Mouse (Mus musculus) MEL (cell line): ENCODE data around the gene Cdh23. TPM values are rescaled to one million over a fixed set of nuclear protein-coding genes. Genes with fewer than 3 reads are reported as not detected.

Experiments
- DNase-seq: peaks from one replicate; pipeline ENCODE4 v3.0.0; 2011; ENCODE audit warnings: low read depth, low spot score
- H3K27ac ChIP-seq: 2 replicates; pipeline ENCODE4 v1.5.1; 2012; ENCODE audit warnings: low read depth, mild to moderate bottlenecking, control low read depth, low read length, moderate library complexity; ENCODE audit not compliant: control insufficient read depth
- H3K27me3 ChIP-seq, 2 experiments: fragments of 150-350 bp in 1 of 2; sonication (generic) in 1 of 2; 2 replicates each; pipeline ENCODE4 v1.6.1; 2012; ENCODE audit warnings: low read length in 2 of 2, mild to moderate bottlenecking in 2 of 2, improper control_type of control experiment in 1 of 2, moderate library complexity in 1 of 2; ENCODE audit not compliant: insufficient read depth in 2 of 2, control insufficient read depth in 1 of 2
- H3K36me3 ChIP-seq, 2 experiments: 2 replicates each; pipeline ENCODE4 v1.6.1; 2012 to 2014; ENCODE audit warnings: low read length in 2 of 2, improper control_type of control experiment in 1 of 2, inconsistent platforms in 1 of 2, mild to moderate bottlenecking in 1 of 2; ENCODE audit not compliant: insufficient read depth in 2 of 2, control insufficient read depth in 1 of 2
- H3K4me1 ChIP-seq, 2 experiments: fragments of 150-350 bp in 1 of 2; sonication (generic) in 1 of 2; 2 replicates each; pipeline ENCODE4 v1.6.1; 2012; ENCODE audit warnings: low read length in 2 of 2, improper control_type of control experiment in 1 of 2, mild to moderate bottlenecking in 1 of 2; ENCODE audit not compliant: insufficient read depth in 2 of 2, control insufficient read depth in 1 of 2
- H3K4me3 ChIP-seq, 2 experiments: fragments of 150-350 bp in 1 of 2; sonication (generic) in 1 of 2; 2 replicates each; pipeline ENCODE4 v1.5.1; 2012; ENCODE audit warnings: low read depth in 2 of 2, low read length in 2 of 2, mild to moderate bottlenecking in 2 of 2, moderate library complexity in 2 of 2, control low read depth in 1 of 2, improper control_type of control experiment in 1 of 2; ENCODE audit not compliant: control insufficient read depth in 1 of 2, insufficient read depth in 1 of 2
- H3K79me2 ChIP-seq: 2 replicates; pipeline ENCODE4 v1.6.1; 2012; ENCODE audit warnings: mild to moderate bottlenecking, low read length, moderate library complexity; ENCODE audit not compliant: control insufficient read depth, poor library complexity, insufficient read depth
- H3K9ac ChIP-seq: 2 replicates; pipeline ENCODE4 v1.6.1; 2012; ENCODE audit warnings: low read depth, mild to moderate bottlenecking, control low read depth, low read length, moderate library complexity; ENCODE audit not compliant: control insufficient read depth, poor library complexity, severe bottlenecking
- H3K9me3 ChIP-seq: fragments of 150-350 bp; sonication (generic); replicated peaks from 2 replicates; pipeline ENCODE4 v1.6.1; 2012; ENCODE audit warnings: mild to moderate bottlenecking, low read length, improper control_type of control experiment, moderate library complexity; ENCODE audit not compliant: insufficient read depth
- CHD2 ChIP-seq: IDR thresholded peaks from 2 replicates; pipeline ENCODE4 v1.6.1; 2011; ENCODE audit warnings: low read length, improper control_type of control experiment
- E2F4 ChIP-seq: IDR thresholded peaks from 2 replicates; pipeline ENCODE4 v1.6.1; 2011; ENCODE audit warnings: low read depth, low read length, improper control_type of control experiment, borderline replicate concordance
- EP300 ChIP-seq, 2 experiments: IDR thresholded peaks; 2 replicates each; pipeline ENCODE4 v1.6.1; 2011; ENCODE audit warnings: improper control_type of control experiment in 2 of 2, low read length in 2 of 2, low read depth in 1 of 2, mild to moderate bottlenecking in 1 of 2
- ETS1 ChIP-seq: IDR thresholded peaks from 2 replicates; pipeline ENCODE4 v1.6.1; 2012; ENCODE audit warnings: low read depth, mild to moderate bottlenecking, inconsistent platforms, low read length, improper control_type of control experiment, moderate library complexity
- GABPA ChIP-seq: IDR thresholded peaks from 2 replicates; pipeline ENCODE4 v1.6.1; 2012; ENCODE audit warnings: low read depth, mild to moderate bottlenecking, inconsistent platforms, low read length, improper control_type of control experiment, moderate library complexity
- GATA1 ChIP-seq: IDR thresholded peaks from 2 replicates; pipeline ENCODE4 v1.6.1; 2011; ENCODE audit warnings: low read depth, low read length, improper control_type of control experiment
- HCFC1 ChIP-seq: IDR thresholded peaks from 2 replicates; pipeline ENCODE4 v1.6.1; 2012; ENCODE audit warnings: low read depth, mild to moderate bottlenecking, inconsistent platforms, low read length, improper control_type of control experiment, moderate library complexity
- KAT2A ChIP-seq: conservative IDR thresholded peaks from 2 replicates; pipeline ENCODE4 v1.6.1; 2012; ENCODE audit warnings: low read depth, low read length, improper control_type of control experiment, inconsistent platforms
- MAX ChIP-seq: IDR thresholded peaks from 2 replicates; pipeline ENCODE4 v1.6.1; 2011; ENCODE audit warnings: low read length, improper control_type of control experiment
- MAZ ChIP-seq: IDR thresholded peaks from 2 replicates; pipeline ENCODE4 v1.6.1; 2012; ENCODE audit warnings: low read depth, mild to moderate bottlenecking, inconsistent platforms, low read length, improper control_type of control experiment
- MEF2A ChIP-seq: IDR thresholded peaks from 2 replicates; pipeline ENCODE4 v1.6.1; 2014; ENCODE audit warnings: low read depth, mild to moderate bottlenecking, inconsistent platforms, low read length, improper control_type of control experiment; ENCODE audit not compliant: poor library complexity, insufficient replicate concordance, severe bottlenecking; ENCODE audit errors: extremely low read depth
- MXI1 ChIP-seq: IDR thresholded peaks from 2 replicates; pipeline ENCODE4 v1.6.1; 2011; ENCODE audit warnings: mild to moderate bottlenecking, low read depth, low read length, improper control_type of control experiment
- MYC ChIP-seq: IDR thresholded peaks from 2 replicates; pipeline ENCODE4 v1.6.1; 2011; ENCODE audit warnings: low read depth, mild to moderate bottlenecking, low read length, improper control_type of control experiment, moderate library complexity
- NELFE ChIP-seq: IDR thresholded peaks from 2 replicates; pipeline ENCODE4 v1.6.1; 2011; ENCODE audit warnings: low read depth, low read length, improper control_type of control experiment
- NRF1 ChIP-seq: IDR thresholded peaks from 2 replicates; pipeline ENCODE4 v1.6.1; 2014; ENCODE audit warnings: low read depth, mild to moderate bottlenecking, inconsistent platforms, low read length, improper control_type of control experiment, moderate library complexity; ENCODE audit not compliant: poor library complexity, insufficient read depth, severe bottlenecking
- POLR2AphosphoS5 ChIP-seq: IDR thresholded peaks from 2 replicates; pipeline ENCODE4 v1.6.1; 2012; ENCODE audit warnings: low read depth, borderline replicate concordance, mild to moderate bottlenecking, inconsistent platforms, low read length, moderate library complexity, mixed read lengths
- SIN3A ChIP-seq: IDR thresholded peaks from 2 replicates; pipeline ENCODE4 v1.6.1; 2012; ENCODE audit warnings: low read length, improper control_type of control experiment, inconsistent platforms
- TAL1 ChIP-seq: IDR thresholded peaks from 2 replicates; pipeline ENCODE4 v1.6.1; 2012; ENCODE audit warnings: mild to moderate bottlenecking, inconsistent platforms, low read length, moderate library complexity, mixed read lengths
- USF1 ChIP-seq: IDR thresholded peaks from 2 replicates; pipeline ENCODE4 v1.6.1; 2014; ENCODE audit warnings: low read depth, mild to moderate bottlenecking, inconsistent platforms, low read length, improper control_type of control experiment, moderate library complexity
- ZKSCAN1 ChIP-seq: IDR thresholded peaks from 2 replicates; pipeline ENCODE4 v1.6.1; 2012; ENCODE audit warnings: low read depth, mild to moderate bottlenecking, inconsistent platforms, low read length, improper control_type of control experiment, moderate library complexity
- ZMIZ1 ChIP-seq: IDR thresholded peaks from 2 replicates; pipeline ENCODE4 v1.6.1; 2012; ENCODE audit warnings: low read depth, mild to moderate bottlenecking, inconsistent platforms, low read length, improper control_type of control experiment, moderate library complexity
- ZNF384 ChIP-seq: IDR thresholded peaks from 2 replicates; pipeline ENCODE4 v1.6.1; 2012; ENCODE audit warnings: low read depth, mild to moderate bottlenecking, inconsistent platforms, low read length, improper control_type of control experiment
- polyA plus RNA-seq, 2 experiments: library from polyadenylated mRNA; stranded (reverse) in 1 of 2; unstranded in 1 of 2; fragments of >175 nt in 1 of 2; fragments of >200 nt in 1 of 2; gene quantifications; 2 replicates each; pipeline versions ENCODE4 v1.2.1 to v1.2.4; 2012; ENCODE audit warnings: low replicate concordance in 2 of 2, low read depth in 1 of 2; ENCODE audit not compliant: insufficient read length in 2 of 2, insufficient read depth in 1 of 2, missing spikeins in 1 of 2
- total RNA-seq: library from RNA; depleted of rRNA; stranded (reverse); fragments of 300-350 nt; gene quantifications from 2 replicates; pipeline ENCODE4 v1.2.3, GENCODE M21; 2012

The Cdh23 gene
- total and polyA plus RNA-seq, 3 experiments: 0.04 TPM; not detected in 2

DNA sequence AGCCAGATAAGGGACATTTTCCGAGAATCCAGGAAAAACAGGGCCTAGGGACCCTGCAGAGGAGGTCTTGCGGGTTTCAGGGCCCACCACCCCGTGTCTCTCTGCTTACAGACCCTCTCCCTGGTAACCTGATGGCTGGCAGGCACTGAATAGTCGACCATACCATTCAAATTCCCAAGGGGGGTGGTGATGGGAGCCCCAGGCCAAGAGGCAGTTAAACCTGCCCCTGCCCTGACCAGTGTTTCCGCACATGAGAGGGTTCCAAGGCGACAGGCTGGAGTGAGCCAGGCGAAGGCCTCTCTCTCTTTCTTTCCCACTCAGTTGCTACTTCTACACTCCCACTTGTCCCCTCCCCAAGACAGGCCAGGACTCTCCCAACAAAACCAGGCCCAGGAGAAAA is 296.8 kb downstream of the Cdh23 start, which contains the start of gene Gm17455:
Gene Gm17455 (plus strand): TSS at position 278 of the 400 bp plus-strand sequence.
- H3K27ac ChIP-seq: no peak within 1 kb of the TSS
- no peak within 1 kb of the TSS for H3K9ac ChIP-seq
- no peaks in the 10 kb centered on the region for H3K36me3 ChIP-seq
- no peaks in the 10 kb centered on the region for H3K79me2 ChIP-seq
- no peak for TF ChIP-seq E2F4
- TF ChIP-seq GATA1: no peak
- TF ChIP-seq ZMIZ1: no peak
- no peak for TF ChIP-seq GABPA
- no peak for TF ChIP-seq ZNF384
- no peak for TF ChIP-seq ZKSCAN1
- no peak for TF ChIP-seq MYC
- TF ChIP-seq MAZ: no peak
- TF ChIP-seq NRF1: no peak
- TF ChIP-seq MEF2A: no peak
- TF ChIP-seq POLR2AphosphoS5: no peak
- TF ChIP-seq USF1: no peak
- no peak for TF ChIP-seq EP300 (IDR thresholded peaks at IDR 0.05; ENCODE audit: low read depth in 1 of 2, low read length in 2 of 2)
- peaks cover 0 to 3% of the 10 kb centered on the region in 2 experiments; a peak in 1 of 4 replicates for H3K4me1 ChIP-seq
- DNase-seq: no peak
- no peaks in the 10 kb centered on the region for H3K27me3 ChIP-seq
- H3K4me3 ChIP-seq: no peak within 1 kb of the TSS
- H3K9me3 ChIP-seq: no peaks in the 10 kb centered on the region

DNA sequence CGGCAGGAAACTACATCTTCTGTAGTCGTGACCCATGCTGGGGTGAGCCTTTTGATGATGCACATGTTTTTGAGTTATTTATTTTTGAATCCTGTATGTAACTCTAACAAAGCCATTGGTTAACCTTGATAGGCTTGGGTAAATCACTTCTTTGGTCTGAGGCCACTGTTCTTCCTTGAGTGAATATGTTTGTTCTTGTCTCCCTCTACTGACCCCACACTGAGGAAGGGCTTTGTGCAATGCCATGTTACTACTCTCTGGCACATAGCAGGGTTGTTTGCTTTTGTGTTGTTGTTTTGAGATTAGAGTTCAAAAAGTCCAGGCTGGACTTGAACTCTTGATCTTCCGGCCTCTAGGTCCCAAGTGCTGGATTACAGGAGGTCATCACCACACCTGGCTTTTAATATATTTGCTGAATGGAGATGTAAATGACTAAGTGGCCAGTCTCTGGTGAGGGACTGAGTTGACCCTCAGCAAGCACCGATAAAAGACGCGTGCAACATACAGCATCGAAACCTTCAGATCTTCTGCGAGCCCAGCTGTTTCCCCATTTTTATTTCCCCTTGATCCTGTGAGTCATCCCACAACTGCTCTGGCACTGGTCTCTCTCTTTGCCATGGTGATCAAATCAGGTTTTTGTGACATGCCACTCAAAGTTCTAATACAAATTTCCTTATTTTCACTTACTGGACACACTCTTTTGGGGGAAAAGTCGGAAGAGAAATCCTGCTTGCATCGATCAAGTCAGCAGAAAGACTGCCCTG is 298.1 kb downstream of the Cdh23 start:
- Histone ChIP-seq H3K79me2 (no peaks in the 10 kb centered on the region), H3K4me3 (no peak overlapping the region), H3K9me3 (no peaks in the 10 kb centered on the region), H3K36me3 (no peaks in the 10 kb centered on the region), H3K27me3 (no peaks in the 10 kb centered on the region), H3K27ac (no peak overlapping the region), H3K4me1 (peaks cover 0 to 3% of the 10 kb centered on the region in 2 experiments; a peak in 1 of 4 replicates), H3K9ac (no peak overlapping the region)
- DNase-seq: peak; percentile 10
- TF ChIP-seq CHD2 (no peak), ETS1 (no peak), KAT2A (no peak), MXI1 (no peak), MAX (no peak), SIN3A (no peak), TAL1 (no peak), HCFC1 (no peak), GATA1 (no peak), NELFE (no peak)
